Mouse (Mus musculus) left cerebral cortex, postnatal 10 days (tissue): ENCODE data around the gene Reck. TPM values are rescaled to one million over a fixed set of nuclear protein-coding genes. Genes with fewer than 3 reads are reported as not detected.

ENCODE experiments used
- DNase-seq, 2 experiments: peaks; one replicate each; pipeline ENCODE4 v3.0.0; 2021 to 2022; ENCODE audit warnings: low spot score in 2 of 2, mixed read lengths in 1 of 2; ENCODE audit errors: extremely low spot score in 1 of 2
- intact Hi-C: fragments of 180-260 bp; cut with DNase I; formaldehyde crosslinking; loops from one replicate; pipeline ENCODE4 v1.15.1; 2025
- total RNA-seq, 2 experiments: library from RNA; stranded (reverse); gene quantifications; 2 replicates each; pipeline ENCODE4 v1.2.3; 2021

The Reck gene
- 1 to 10 TPM; 5.2 to 6.8 TPM for total RNA-seq

DNA sequence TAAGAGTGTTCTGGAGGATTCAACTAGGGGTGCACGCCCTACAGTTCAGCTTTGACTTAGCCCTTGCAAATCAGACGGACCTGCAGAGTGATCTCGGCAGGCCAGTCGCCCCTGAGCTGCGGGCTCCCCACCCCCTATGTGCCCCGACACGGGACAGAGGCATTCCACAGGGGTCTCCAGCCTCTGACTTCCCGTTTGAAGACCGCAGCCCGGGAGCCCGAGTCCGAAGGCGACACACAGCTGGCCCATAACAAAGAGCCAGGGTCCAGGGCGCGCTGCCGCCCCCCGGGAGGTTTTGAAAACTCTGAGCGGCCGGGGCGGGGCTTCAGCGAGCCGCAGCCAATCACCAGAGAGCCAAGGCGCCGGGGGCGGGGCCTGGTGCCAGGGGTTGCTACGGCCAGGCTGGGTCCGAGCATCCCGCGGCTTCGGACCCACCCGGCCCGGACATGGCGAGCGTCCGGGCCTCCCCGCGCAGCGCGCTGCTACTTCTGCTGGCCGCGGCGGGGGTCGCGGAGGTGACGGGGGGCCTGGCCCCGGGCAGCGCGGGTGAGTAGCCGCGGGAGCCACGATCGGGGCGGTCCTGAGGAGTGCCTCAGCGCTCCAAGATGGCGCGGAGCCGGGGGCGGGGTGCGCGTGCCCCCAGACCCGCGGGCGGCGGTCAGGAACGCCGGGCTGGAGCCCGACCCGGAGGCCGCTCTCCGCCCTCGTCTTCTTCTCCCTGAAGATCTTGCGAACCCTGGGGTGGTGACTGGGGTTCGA is at the start of gene Reck:
Reck (plus strand) TSS at position 371 of the 759 bp plus-strand sequence.
- intact Hi-C loops, result no loop called here
- DNase-seq, result peak; percentile 62 to 91

GRCm38 (mm10) chr4:43828806-43829205 is 46.5 kb upstream of the Reck start:
- no peak for DNase-seq
- intact Hi-C loops, result no loop called here

- no peak for DNase-seq
- intact Hi-C loops, result no loop called here
Measured at GRCm38 (mm10) chr4:43832031-43832430, 43.3 kb upstream of the Reck start.

- no peak for DNase-seq
- intact Hi-C loops, result no loop called here
Measured at GRCm38 (mm10) chr4:43833752-43834151, 41.6 kb upstream of the Reck start.

GRCm38 (mm10) chr4:43834749-43835148 is 40.6 kb upstream of the Reck start:
- intact Hi-C loops, result no loop called here
- DNase-seq, result no peak

DNA sequence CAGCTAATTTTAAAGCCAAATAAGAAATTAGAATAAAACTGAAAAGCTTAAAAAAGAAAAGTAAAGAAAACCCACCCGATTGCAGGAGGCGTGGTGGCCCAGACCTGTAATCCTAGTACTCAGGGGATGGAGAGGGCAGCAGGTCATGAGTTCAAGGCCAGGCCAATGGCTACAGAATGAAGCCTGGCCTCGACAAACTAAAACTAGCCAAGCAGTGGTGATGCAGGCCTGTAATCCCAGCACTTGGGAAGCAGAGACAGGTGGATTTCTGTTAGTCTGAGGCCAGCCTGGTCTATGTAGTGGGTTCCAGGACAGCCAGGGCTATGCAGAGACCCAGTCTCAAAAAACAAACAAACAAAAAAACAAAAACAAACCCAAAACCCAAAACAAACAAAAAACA is 37.0 kb upstream of the Reck start:
- intact Hi-C loops, result no loop called here
- no peak for DNase-seq

DNA sequence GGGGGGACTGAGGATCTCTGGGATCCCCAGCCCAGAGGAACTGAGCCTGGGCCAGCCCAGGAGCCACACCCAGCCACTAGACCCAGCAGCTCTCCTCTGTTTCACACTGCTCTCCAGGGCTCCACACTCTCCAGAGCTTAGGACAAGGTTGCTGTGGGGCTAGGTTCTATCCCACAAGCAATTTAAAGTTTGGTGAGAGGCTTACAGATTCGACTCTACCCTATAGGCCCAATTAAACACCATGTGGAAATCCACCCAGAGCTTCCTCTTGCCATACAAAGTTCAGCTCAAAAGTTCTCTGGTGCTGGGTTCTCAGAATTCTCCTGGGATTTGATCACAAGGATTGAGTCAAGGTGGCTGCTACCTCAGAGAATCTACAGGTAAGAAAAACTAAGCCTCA is 35.2 kb upstream of the Reck start, which contains the start of gene Olfr157:
Olfr157 (minus strand) TSS at position 101 of the 400 bp plus-strand sequence.
- intact Hi-C loops, result no loop called here
- DNase-seq, result no peak

GRCm38 (mm10) chr4:43851265-43851664 is 24.1 kb upstream of the Reck start, which contains the start of gene Olfr155:
TSS of gene Olfr155 (plus strand) at chr4:43851565.
- intact Hi-C loops, result no loop called here
- DNase-seq, result no peak

GRCm38 (mm10) chr4:43854101-43854500 is 21.2 kb upstream of the Reck start:
- no peak for DNase-seq
- intact Hi-C loops, result no loop called here

DNA sequence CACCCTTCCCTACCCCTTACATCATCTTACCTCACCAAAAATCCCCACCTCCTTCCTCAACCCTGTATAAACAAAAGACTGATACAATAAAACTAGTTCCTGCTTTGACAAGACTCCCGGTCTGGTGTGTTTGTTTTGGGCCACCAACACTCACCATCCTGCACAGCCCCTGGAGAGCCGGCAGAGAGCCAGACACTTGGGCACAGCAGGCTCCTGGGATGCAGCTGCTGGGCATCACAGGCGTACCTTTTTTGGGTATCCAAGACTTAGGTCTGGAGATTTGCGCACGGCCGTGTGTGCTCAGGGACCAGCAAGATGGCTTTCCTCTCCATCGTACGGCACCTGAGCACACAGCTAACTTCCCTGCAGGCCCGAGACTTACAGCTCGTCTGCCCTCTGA is 15.4 kb upstream of the Reck start:
- DNase-seq, result peak in 1 of 2 experiments; percentile 42
- intact Hi-C loops, result loop anchor here (2.0 to 5.0 kb wide), 3 partner anchors 38 to 113 kb away; partner anchors contain the start of gene Olfr156

GRCm38 (mm10) chr4:43860744-43861519 is 14.4 kb upstream of the Reck start:
- DNase-seq, result peak; percentile 69 to 74
- intact Hi-C loops, result loop anchor here (2.0 to 5.0 kb wide), 3 partner anchors 39 to 114 kb away; partner anchors contain the start of gene Olfr156

GRCm38 (mm10) chr4:43863298-43863697 is 12.0 kb upstream of the Reck start:
- no peak for DNase-seq
- intact Hi-C loops, result loop anchor here (5.0 kb wide), 2 partner anchors 41 to 116 kb away; partner anchors contain the start of gene Olfr156

- intact Hi-C loops, result no loop called here
- DNase-seq, result no peak
Measured at GRCm38 (mm10) chr4:43869821-43870220, 5.5 kb upstream of the Reck start.

GRCm38 (mm10) chr4:43874501-43874900 is 829 bp upstream of the Reck start:
- no peak for DNase-seq
- intact Hi-C loops, result no loop called here

- intact Hi-C loops, result no loop called here
- DNase-seq, result no peak
Measured at GRCm38 (mm10) chr4:43875919-43876411, 635 bp downstream of the Reck start.

DNA sequence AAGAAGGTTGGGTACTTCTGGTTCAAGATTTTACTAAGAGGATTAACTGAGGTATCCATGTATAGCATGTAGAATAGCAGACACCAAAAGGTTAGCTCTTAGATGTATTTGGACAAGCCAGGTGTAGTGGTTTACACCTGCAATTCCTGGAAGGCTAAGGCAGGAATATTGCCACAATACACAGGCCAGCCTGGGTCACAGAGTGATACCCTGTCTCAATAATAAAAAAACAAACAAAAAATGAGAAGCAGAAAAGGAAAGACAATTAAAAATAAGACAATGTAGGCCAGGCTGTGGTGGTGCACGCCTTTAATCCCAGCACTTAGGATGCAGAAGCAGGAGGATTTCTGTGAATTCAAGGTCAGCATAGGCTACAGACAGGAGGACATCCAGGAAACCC is 1.9 kb downstream of the Reck start:
- DNase-seq, result no peak
- intact Hi-C loops, result no loop called here

GRCm38 (mm10) chr4:43878121-43878776 is 2.9 kb downstream of the Reck start:
- intact Hi-C loops, result no loop called here
- DNase-seq, result no peak

GRCm38 (mm10) chr4:43879566-43879965 is 4.2 kb downstream of the Reck start:
- no peak for DNase-seq
- intact Hi-C loops, result no loop called here

DNA sequence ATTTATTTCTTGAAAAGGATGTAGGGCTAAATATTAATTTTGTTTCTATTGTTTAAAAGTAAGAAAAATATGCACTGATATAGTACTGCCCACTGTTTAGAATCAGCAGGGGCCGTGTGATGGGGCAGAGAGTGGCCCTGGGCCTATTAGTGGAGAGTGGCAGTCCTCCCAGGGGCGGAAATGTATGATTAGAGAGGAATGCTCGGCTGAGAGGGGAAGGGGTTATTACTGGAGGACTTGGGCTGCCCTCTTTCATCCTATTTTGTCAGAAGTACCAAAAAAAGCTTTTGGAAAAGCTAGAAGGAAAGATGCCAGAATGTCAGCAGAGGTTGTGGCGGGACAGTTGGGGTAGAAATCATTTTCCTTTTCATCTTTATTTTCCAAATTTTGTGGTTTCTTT is 8.9 kb downstream of the Reck start:
- no peak for DNase-seq
- intact Hi-C loops, result no loop called here
